Mouse (Mus musculus) hindbrain, embryonic 15.5 days (tissue): Measurements from ENCODE around the gene Tceal7. TPM values are rescaled to one million over a fixed set of nuclear protein-coding genes. Genes with fewer than 3 reads are reported as not detected.
"Not testable (repeated sequence)": the region's sequence is repeated elsewhere in the genome, so short reads cannot be mapped to it uniquely, and the experiment has no call there.

Source experiments
- ATAC-seq: fragments of 200-750 bp; cut with Nextera tagmentation; 2 replicates; pipeline ENCODE4 v1.8.0; 2017; ENCODE audit warnings: low read depth, moderate number of reproducible peaks, moderate TSS enrichment; ENCODE audit not compliant: low FRiP score
- H3K27ac ChIP-seq: fragments of 300-500 bp; sonication (generic); replicated peaks from 2 replicates; pipeline ENCODE4 v1.5.1; 2015; ENCODE audit warnings: mild to moderate bottlenecking, inconsistent platforms
- H3K27me3 ChIP-seq: fragments of 300-500 bp; sonication (generic); 2 replicates; pipeline ENCODE4 v1.6.1; 2015; ENCODE audit warnings: control low read depth, inconsistent platforms
- H3K36me3 ChIP-seq: fragments of 300-500 bp; sonication (generic); 2 replicates; pipeline ENCODE4 v1.6.1; 2015; ENCODE audit warnings: control low read depth, inconsistent platforms
- H3K4me1 ChIP-seq: fragments of 300-500 bp; sonication (generic); replicated peaks from 2 replicates; pipeline ENCODE4 v1.6.1; 2015; ENCODE audit warnings: control low read depth, inconsistent platforms
- H3K4me2 ChIP-seq: fragments of 300-500 bp; sonication (generic); 2 replicates; pipeline ENCODE4 v1.6.1; 2015; ENCODE audit warnings: moderate library complexity, mild to moderate bottlenecking, inconsistent platforms
- H3K4me3 ChIP-seq: fragments of 300-500 bp; sonication (generic); 2 replicates; pipeline ENCODE4 v1.5.1; 2015; ENCODE audit warnings: mild to moderate bottlenecking, inconsistent platforms
- H3K9ac ChIP-seq: fragments of 300-500 bp; sonication (generic); 2 replicates; pipeline ENCODE4 v1.6.1; 2015; ENCODE audit warnings: inconsistent platforms
- H3K9me3 ChIP-seq: fragments of 300-500 bp; sonication (generic); 2 replicates; pipeline ENCODE4 v1.6.1; 2016; ENCODE audit warnings: control low read depth, inconsistent platforms
- WGBS: fragments of 180-500 bp; shearing (Covaris S2); methylation state at CpG from one replicate; pipeline ENCODE4 v1.1.7; 2015; 5-methylcytosine and 5-hydroxymethylcytosine counted together
- polyA plus RNA-seq: library from polyadenylated mRNA; unstranded; fragments of >200 nt; fragmentation: Nextera tagmentation; extraction: Ambion mirVana; gene quantifications from 2 replicates; pipeline ENCODE4 v1.2.1, GENCODE M21; 2015

Tceal7 gene
- 2.7 and 4.1 TPM in 2 replicates for polyA plus RNA-seq

DNA sequence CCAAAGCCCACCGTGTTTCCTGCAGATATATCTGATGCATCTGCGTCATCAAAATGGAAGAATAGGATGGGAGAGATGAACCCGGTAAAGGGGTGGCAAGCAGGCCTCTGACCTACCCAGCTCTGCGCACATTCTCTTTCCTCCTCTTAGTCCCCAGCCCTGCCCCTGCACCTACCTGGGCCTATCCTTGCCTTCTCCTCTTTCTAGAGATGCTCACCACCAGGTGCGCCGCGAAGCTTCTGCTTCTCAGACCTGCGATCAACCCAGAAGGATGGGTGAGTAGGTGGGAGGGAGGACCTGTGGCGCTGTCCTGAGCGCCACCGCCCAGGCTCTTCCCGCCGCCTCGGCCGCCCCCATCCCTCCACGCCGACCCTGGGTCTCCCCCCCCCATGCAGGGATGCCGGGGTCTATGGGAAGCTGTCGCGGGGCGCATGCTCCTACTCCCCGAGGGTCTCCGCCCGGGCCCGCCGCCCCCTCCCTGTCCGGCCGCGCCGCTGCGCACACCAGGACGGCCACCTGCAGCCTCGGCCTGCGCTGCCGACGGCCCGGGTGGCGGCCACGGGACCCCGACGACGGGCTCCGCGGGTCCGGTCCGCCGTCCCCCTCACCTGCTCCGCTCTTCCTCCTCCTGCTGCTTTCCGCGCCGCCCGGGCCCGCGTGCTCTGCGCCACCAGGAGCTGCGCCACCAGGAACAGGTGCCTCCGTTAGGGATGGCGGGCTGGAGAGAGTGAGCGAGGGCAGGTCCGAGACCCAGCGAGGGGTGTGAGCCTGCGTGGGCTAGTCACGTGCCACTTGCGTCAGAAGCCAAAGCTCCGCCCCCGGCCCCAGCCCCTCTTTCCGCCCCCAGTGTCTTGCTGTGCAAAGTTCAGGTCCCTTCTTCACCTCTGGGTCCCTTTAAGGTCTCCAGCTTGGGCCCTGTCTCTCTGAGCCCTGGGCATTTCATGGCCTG, at the start of gene Tceal7, which contains the start of gene Bex1:
Tceal7 (plus strand) TSS at position 51 of the 949 bp plus-strand sequence.
Bex1 (minus strand) TSS at position 785 of the 949 bp plus-strand sequence.
- WGBS, result 20% methylated on average over 6 of the region's 67 CpGs
- not testable (repeated sequence) for H3K36me3 ChIP-seq, H3K4me1 ChIP-seq, H3K27ac ChIP-seq, H3K9me3 ChIP-seq, H3K27me3 ChIP-seq
- Histone ChIP-seq H3K9ac (peak within 1 kb of the TSS; percentile 40; the same call in 1 of the 2 replicates), H3K4me2 (peak within 1 kb of the TSS; percentile 50), H3K4me3 (peak within 1 kb of the TSS; percentile 43)
- peak; percentile 93 for ATAC-seq

DNA sequence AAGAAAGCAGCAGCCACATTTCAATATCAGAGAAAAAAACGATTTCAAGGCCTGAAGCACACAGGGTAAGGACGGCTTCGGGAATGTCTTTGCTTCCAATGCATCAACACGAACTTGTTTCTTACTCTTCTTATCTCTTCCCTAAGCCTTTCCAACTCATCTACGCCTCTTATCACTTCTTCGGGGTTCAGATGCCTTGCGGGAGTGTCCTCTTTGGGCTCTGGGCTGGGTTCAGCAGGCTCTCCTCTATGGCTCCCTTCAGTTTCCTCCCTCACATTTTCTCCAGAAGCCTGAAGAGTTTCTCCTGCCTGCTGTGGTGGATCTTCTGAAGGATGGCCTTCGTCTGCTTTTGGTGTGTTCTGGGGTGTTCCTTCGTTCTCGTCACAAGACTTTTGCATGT, 44.0 kb upstream of the Tceal7 start:
- Histone ChIP-seq H3K4me2 (peak overlapping the region; percentile 58), H3K4me1 (peaks cover 5% of the 10 kb centered on the region), H3K36me3 (no peaks in the 10 kb centered on the region), H3K9me3 (no peaks in the 10 kb centered on the region), H3K27ac (no peak overlapping the region), H3K9ac (no peak overlapping the region), H3K27me3 (no peaks in the 10 kb centered on the region), H3K4me3 (peak overlapping the region; percentile 57)
- WGBS, result 66% methylated on average over 10 of the region's 10 CpGs
- no peak for ATAC-seq

DNA sequence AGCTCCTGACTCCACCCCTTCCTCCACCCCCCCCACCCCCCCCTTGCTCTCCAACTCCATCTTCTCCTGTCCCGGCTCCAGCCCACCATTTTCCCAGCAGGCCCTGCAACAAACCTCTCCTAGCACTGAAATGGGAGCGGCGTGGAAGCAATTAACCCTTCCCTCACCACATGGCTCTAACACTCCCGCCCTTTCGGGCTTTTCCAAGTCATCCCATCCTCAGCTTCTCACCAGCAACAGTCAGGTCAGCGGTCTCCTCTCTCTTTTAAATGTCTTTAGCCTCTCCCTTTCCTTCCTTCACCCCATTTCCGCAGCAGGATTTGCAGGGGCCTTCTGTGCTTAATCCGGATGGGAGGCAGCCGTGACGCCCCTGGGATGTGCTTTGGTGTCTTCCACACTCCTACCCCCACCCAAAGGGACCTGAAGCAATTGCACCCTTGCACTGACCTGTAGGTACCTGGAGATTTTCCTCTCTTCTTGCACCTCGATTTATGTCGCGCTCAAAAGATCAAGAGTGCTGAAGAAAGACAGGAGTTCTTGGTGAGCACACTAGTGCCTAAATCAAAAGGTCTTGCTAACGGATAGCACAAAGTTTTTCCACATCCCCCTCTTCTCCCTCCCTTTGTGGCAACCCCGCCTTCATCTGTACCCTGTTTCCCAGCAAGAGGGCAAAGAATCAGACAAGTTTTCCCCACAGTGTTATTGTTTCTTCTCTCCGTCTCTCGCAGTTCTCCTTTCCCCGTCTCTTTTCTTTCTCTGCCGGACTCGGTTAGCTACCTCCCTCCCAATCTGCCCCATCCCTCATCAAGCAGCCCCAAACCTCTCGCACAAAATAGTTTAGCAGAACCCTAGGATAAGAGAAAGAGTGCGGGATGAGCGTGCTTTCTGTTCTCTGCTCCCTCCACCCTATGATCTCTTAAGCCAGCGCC, 43.1 kb upstream of the Tceal7 start:
- peak overlapping the region; percentile 58 for H3K4me2 ChIP-seq
- H3K27ac ChIP-seq, result peak overlapping the region; percentile 84
- H3K4me1 ChIP-seq, result peaks cover 5% of the 10 kb centered on the region
- ATAC-seq, result peak; percentile 78
- no peaks in the 10 kb centered on the region for H3K9me3 ChIP-seq
- H3K4me3 ChIP-seq, result peak overlapping the region; percentile 57
- H3K27me3 ChIP-seq, result no peaks in the 10 kb centered on the region
- 19% methylated on average over 24 of the region's 24 CpGs for whole genome bisulfite sequencing
- no peaks in the 10 kb centered on the region for H3K36me3 ChIP-seq
- peak overlapping the region; percentile 67 for H3K9ac ChIP-seq

DNA sequence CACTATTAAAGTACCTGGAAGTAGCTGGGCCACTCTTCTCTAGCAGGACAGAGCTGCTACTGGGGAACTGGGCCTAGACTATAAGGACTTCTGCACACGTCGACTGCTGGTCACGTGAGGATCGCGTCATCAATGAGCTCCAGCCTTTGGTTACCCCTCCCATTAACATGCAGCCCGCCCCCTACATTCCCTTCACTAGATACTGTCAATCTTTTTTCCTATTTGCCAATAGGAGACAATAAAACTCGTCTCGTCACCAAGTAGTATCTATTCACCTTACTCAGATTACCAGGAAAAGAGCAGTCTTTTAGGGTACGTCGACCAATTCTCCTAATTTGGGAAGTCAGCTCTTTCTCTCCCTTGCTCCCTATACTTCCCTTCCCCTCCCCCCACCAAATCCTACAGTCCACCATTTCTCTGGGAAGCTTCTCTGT, 42.4 kb upstream of the Tceal7 start, which contains the start of gene Tceal8:
Tceal8 (minus strand) TSS at position 225 of the 434 bp plus-strand sequence.
- peak within 1 kb of the TSS; percentile 67 for H3K9ac ChIP-seq
- peak within 1 kb of the TSS; percentile 57 for H3K4me3 ChIP-seq
- peak within 1 kb of the TSS; percentile 58 for H3K4me2 ChIP-seq
- peak within 1 kb of the TSS; percentile 84 for H3K27ac ChIP-seq
- H3K9me3 ChIP-seq, result no peaks in the 10 kb centered on the region
- WGBS, result 7% methylated on average over 10 of the region's 10 CpGs
- H3K4me1 ChIP-seq, result peaks cover 5% of the 10 kb centered on the region
- H3K36me3 ChIP-seq, result no peaks in the 10 kb centered on the region
- H3K27me3 ChIP-seq, result no peaks in the 10 kb centered on the region
- peak; percentile 98 for ATAC-seq

DNA sequence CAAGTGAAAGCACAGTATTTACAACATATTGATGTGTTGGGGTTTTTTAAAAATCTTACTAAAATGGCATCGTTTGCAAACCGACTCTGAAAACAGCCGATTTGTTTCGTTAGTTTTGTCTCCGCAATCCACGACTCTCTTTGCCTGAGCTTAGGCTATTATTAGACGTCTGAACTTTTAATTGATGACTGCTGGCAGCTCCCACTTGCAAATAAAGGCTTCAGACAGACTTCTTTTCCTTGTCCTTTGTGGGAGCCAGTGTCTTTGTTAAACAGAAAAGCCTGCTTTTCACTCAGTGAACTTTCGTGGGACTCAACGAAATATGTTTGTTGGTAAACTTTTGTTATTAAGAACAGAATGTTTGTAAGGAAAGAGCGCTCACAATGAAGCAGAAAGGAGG, 41.8 kb upstream of the Tceal7 start:
- WGBS, result 22% methylated on average over 10 of the region's 10 CpGs
- peaks cover 5% of the 10 kb centered on the region for H3K4me1 ChIP-seq
- H3K4me2 ChIP-seq, result peak overlapping the region; percentile 58
- H3K36me3 ChIP-seq, result no peaks in the 10 kb centered on the region
- no peaks in the 10 kb centered on the region for H3K27me3 ChIP-seq
- ATAC-seq, result no peak
- no peaks in the 10 kb centered on the region for H3K9me3 ChIP-seq
- peak overlapping the region; percentile 84; the same call in 1 of the 2 replicates for H3K27ac ChIP-seq
- H3K9ac ChIP-seq, result peak overlapping the region; percentile 33; the same call in 1 of the 2 replicates
- H3K4me3 ChIP-seq, result peak overlapping the region; percentile 57

DNA sequence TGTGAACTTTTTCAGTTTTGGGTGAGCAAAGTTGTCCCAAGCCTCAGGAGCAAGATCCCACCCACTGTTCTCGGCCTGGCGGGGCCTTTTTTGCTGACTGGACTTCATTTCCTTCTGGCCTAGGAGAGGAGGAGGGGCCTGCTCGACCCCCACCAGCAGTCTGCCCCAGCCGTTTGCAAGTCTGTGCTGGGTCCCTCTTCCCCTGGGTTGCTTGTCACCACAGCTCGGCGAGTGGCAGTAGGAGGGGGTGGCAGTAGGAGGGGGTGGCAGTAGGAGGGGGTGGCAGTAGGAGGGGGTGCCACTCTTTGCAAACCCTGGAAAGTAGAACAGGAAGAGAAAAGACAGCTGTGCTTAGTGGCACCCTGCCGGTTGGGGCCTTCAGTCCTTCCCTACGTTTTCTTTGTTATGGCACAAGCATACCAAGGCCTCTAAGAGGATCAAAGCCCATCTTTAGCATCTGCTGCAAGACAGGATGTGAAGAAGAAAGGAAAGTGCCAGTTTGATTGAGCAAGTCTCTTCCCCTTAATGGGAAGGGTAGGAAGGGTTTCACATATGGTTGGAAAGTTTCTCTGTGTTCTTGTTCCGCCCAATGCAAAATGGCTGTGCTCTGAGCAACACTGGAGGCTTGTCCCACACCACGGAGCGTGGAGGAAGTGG, 33.6 kb upstream of the Tceal7 start:
- no peak overlapping the region for H3K27ac ChIP-seq
- no peaks in the 10 kb centered on the region for H3K9me3 ChIP-seq
- H3K27me3 ChIP-seq, result no peaks in the 10 kb centered on the region
- no peaks in the 10 kb centered on the region for H3K4me1 ChIP-seq
- WGBS, result 25% methylated on average over 10 of the region's 11 CpGs
- H3K4me2 ChIP-seq, result no peak overlapping the region
- H3K9ac ChIP-seq, result no peak overlapping the region
- no peak overlapping the region for H3K4me3 ChIP-seq
- no peaks in the 10 kb centered on the region for H3K36me3 ChIP-seq
- no peak for ATAC-seq

DNA sequence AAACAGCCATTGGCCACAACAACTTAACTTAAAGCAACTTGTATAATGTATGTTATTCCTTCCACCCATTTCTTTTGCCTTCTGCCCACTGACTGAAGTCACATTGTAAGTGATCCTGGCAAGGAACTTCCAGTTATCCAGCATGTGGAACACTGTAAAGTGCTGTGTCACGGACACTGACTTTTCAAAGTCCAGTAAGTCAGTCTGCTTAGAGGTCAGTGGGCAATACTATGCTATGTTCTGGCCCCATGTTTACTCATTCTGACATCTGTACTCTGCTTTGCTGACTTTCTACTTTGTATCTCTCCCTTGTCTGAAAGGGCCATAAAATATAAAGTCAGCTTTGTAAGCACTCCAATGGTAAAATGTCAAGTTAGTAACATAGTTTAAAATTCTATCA, 31.5 kb upstream of the Tceal7 start:
- Histone ChIP-seq H3K4me2 (no peak overlapping the region), H3K27me3 (no peaks in the 10 kb centered on the region), H3K9ac (no peak overlapping the region), H3K36me3 (no peaks in the 10 kb centered on the region), H3K4me3 (no peak overlapping the region), H3K4me1 (no peaks in the 10 kb centered on the region), H3K27ac (no peak overlapping the region), H3K9me3 (no peaks in the 10 kb centered on the region)
- 81% methylated on average over 1 of the region's 1 CpGs for WGBS
- ATAC-seq, result no peak

DNA sequence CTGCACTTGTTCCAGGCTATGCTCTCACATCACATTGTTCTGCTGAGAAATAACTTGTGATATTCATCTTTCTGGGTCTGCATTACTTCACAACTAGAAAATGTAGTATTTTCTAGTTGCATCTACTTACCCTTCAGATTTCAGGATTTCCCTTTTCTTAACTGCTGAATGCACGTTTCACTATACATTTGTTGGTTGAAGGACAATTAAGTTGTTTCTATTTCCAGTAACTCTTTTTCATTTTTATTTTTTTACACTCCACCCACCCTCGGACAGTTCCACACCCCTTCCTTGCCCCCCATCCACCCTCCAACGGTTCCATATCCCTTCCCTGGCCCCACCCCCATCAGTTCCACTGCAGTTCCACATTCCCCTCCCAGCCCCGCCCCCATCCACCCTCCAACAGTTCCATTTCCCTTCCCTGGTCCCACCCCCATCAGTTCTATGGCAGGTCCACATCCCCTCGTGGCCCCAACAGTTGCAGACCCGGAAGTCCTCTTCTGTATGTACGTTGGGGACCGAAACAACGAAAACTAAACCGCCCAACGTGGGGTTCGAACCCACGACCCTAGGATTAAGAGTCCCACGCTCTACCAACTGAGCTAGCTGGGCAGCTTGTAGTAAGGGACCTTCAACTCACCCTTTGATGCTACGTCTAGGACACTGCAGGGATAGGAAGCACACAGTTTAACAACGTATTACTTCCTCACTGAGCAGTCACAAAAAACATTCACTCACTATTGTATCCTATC, 19.2 kb upstream of the Tceal7 start:
- no peak overlapping the region for H3K27ac ChIP-seq
- no peak overlapping the region for H3K9ac ChIP-seq
- no peak for ATAC-seq
- WGBS, result 85% methylated on average over 16 of the region's 16 CpGs
- H3K4me2 ChIP-seq, result no peak overlapping the region
- no peaks in the 10 kb centered on the region for H3K9me3 ChIP-seq
- H3K4me1 ChIP-seq, result no peaks in the 10 kb centered on the region
- H3K4me3 ChIP-seq, result no peak overlapping the region
- no peaks in the 10 kb centered on the region for H3K27me3 ChIP-seq
- H3K36me3 ChIP-seq, result no peaks in the 10 kb centered on the region

DNA sequence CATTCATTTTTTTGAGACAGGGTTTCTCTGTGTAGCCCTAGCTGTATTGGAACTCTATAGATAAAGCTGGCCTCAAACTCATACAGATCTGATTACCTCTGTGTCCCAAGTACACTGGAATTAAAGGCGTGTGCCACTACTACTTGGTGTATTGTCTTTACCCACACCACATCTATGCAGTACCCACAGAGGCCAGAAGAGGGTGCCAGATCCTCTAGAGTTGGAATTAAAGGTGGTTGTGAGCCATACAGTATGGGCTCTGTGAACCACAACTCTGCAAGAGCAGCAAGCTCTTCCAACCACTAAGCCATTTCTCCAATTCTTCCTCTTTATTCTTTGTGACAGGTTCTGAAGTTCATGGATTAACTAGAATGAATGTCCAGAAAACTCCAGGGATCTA, 17.7 kb upstream of the Tceal7 start:
- no peak overlapping the region for H3K27ac ChIP-seq
- H3K36me3 ChIP-seq, result no peaks in the 10 kb centered on the region
- H3K4me1 ChIP-seq, result no peaks in the 10 kb centered on the region
- WGBS, result 56% methylated on average over 1 of the region's 1 CpGs
- H3K9ac ChIP-seq, result no peak overlapping the region
- no peak for ATAC-seq
- H3K27me3 ChIP-seq, result no peaks in the 10 kb centered on the region
- no peaks in the 10 kb centered on the region for H3K9me3 ChIP-seq
- H3K4me2 ChIP-seq, result no peak overlapping the region
- H3K4me3 ChIP-seq, result no peak overlapping the region

DNA sequence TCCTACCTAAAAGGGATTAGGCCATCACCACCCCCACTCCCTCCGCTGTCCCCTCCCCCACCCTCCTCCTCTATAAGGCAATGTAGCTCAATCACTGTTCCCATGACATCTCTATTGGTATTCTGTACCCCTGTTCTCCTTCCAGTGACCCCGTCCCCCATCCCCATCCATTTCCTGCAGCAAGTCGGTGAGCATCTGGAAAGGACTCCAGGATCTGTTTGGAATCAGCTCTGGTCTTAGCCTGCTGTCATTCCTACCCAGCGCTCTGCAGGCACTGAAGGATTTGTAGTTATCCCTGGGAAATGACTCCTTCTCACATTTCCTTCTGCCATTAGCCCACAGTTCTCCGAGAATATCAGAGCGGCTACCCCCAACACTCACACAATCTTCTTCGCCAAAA, 11.3 kb upstream of the Tceal7 start:
- H3K9ac ChIP-seq, result peak overlapping the region; percentile 54
- H3K4me2 ChIP-seq, result peak overlapping the region; percentile 54
- H3K36me3 ChIP-seq, result no peaks in the 10 kb centered on the region
- 31% methylated on average over 7 of the region's 7 CpGs for WGBS
- ATAC-seq, result no peak; the same call in 1 of the 2 replicates
- H3K4me1 ChIP-seq, result no peaks in the 10 kb centered on the region
- peak overlapping the region; percentile 78 for H3K27ac ChIP-seq
- H3K4me3 ChIP-seq, result peak overlapping the region; percentile 51
- no peaks in the 10 kb centered on the region for H3K9me3 ChIP-seq
- H3K27me3 ChIP-seq, result no peaks in the 10 kb centered on the region

DNA sequence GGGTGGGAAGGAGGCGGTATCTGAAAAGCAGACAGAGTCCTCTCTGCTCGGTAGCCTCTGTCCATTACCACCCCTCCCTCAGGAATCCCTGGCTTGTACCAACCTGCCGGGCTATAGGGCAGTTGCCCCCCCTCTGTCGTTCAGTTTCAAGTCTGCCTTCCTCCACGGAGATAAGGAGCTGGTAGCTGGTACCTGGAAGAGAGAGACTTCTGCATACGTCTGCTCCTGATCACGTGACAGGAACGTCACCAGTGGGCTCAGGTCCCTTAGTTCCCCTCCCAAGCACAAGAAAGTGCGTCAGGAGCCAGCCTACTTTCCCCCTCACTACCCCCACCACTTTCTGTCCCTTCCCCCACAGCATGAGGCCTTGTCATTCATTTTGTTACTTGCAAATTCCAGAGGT, 10.9 kb upstream of the Tceal7 start, which contains the start of gene Tceal5:
Tceal5 (minus strand) TSS at position 213 of the 403 bp plus-strand sequence.
- Histone ChIP-seq H3K4me3 (peak within 1 kb of the TSS; percentile 51), H3K4me2 (peak within 1 kb of the TSS; percentile 54), H3K27me3 (no peaks in the 10 kb centered on the region), H3K9me3 (no peaks in the 10 kb centered on the region), H3K4me1 (no peaks in the 10 kb centered on the region), H3K36me3 (no peaks in the 10 kb centered on the region), H3K27ac (peak within 1 kb of the TSS; percentile 78), H3K9ac (peak within 1 kb of the TSS; percentile 54)
- WGBS, result 15% methylated on average over 9 of the region's 9 CpGs
- ATAC-seq, result peak; percentile 95
